Mouse (Mus musculus): ENCODE data around the gene Pcp2. TPM values are rescaled to one million over a fixed set of nuclear protein-coding genes. Genes with fewer than 3 reads are reported as not detected.

Pcp2 gene
- total RNA-seq (2023), result not detected

DNA sequence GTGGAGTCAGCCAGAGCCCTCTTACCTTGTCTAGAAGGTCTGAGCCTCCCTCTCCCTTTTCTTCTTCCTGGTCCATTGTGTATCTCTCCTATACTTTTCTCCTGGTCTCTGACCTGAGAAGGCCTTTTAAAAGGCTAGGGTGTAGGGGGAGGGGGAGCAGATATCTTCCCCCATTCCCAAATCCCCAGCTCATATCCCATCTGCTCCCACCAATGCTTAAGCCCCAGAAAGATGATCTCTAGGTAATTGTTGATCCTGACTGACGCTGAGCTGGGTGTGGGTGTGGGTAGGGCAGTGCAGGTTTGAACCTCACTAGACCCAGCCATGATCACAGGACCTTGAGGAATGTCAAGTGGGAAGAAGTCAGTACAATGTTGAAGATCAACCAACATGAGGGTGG lies at the start of gene Pcp2:
Gene Pcp2, minus strand, starts transcription at position 101 of the 400 bp plus-strand sequence.

DNA sequence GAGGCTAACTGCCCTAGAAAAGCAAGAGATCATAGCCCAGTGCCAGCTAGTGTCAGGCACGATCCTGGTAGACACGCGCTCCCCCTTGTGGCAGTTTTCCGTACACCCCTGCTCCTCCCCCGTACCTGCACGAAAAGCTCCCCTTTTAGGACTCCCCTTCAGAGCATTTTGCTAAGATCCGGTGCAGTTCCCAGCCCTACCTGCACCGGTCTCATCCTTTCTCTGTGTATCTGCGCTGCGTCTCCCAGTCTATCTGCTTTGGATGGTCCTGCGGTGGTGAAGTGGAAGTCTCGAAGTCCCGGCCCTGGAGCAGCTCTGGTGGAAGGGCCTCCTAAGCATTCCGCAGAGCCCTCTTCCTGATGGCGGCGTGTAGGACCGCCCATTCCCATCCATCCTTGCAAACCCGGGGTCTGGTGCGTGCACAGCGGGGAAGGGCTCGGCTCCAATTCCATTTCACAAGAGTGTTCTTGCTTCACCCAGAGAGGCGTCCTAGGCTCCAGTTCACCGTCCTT lies 46.7 kb upstream of the Pcp2 start, which contains the start of gene Fcor:
Gene Fcor, minus strand, starts transcription at position 383 of the 512 bp plus-strand sequence.

DNA sequence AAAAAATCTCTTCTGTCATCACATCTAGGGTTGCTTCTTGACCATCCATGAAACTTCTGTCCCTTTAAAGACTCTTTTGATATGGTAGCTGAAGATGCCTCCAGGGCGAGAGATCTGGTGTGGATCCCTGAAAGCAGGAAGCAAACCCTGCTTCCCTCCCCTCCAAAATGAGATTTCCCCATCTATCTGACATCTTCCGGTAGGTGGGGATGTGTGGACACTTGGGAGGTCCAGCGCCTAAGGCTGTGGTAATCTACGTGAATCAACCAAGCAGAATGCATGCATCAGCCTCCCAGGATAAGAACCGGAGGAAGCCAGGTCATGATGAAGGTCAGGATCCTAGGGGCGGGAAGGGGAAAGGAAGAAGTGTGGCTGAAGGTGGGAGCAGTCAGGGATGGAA lies 40.2 kb upstream of the Pcp2 start, which contains the start of gene Mcemp1:
Gene Mcemp1, plus strand, starts transcription at position 248 of the 400 bp plus-strand sequence.

GRCm38 (mm10) chr8:3655526-3655925 lies 30.2 kb upstream of the Pcp2 start, which contains the start of gene Retn:
Gene Retn (plus strand): TSS chr8:3655770.

GRCm38 (mm10) chr8:3630647-3631477 lies 5.5 kb upstream of the Pcp2 start, which contains the start of gene Stxbp2:
Gene Stxbp2 (plus strand): TSS chr8:3630955.

DNA sequence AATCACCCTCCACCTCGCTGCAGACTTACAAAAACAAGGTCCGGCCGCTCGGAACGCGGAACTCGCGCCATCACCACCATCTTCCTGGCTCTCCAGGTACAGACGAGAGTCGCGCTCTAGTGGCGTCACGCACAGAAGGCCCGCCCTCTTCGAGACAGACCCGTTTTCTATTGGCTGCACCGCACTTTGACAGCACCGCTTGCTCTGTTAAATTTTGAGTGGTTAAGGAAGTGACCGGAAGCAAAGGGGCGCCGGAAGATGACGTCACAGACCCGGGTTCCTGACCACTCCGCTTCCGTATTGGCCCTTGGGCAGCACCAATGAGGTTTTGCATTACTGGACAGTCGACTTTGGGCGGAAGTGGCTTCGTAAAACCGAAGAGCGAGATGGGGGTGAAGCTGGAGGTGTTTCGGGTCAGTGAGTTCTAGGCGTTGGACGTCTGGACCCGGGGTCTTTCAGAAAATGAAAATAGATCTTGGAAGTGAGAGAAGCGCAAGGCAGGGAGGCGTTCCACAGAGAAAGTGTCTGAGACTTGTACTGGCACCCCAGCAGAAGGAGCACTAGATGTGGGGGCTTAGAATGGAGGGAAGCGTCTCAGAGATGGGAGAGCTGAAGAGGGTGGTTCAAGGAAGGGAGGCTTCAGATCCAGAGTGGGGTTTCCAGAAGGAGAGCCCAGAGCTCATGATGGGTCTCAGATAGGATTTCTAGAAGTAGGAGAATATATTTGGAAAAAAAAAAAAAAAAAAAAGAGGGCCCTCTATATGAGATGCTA lies 4.0 kb downstream of the Pcp2 start, which contains the start of the genes Xab2 and Pet100:
Gene Xab2, minus strand, starts transcription at position 118 of the 772 bp plus-strand sequence.
Gene Pet100, plus strand, starts transcription at position 350 of the 772 bp plus-strand sequence.

GRCm38 (mm10) chr8:3586993-3587390 lies 38.4 kb downstream of the Pcp2 start, which contains the start of gene Camsap3:
Gene Camsap3 (plus strand): TSS chr8:3587293.

Other genes with a start within 250 kb of the Pcp2 start
- gene Arhgef18, start 232.5 kb downstream of the Pcp2 start, total RNA-seq (2023), result 10 to 100 TPM; 79.7 to 86.1 TPM
- 1 to 10 TPM in 1 of 2 experiments, under 1 TPM in 1; 0.81 to 1.1 TPM for gene Pex11g, start 157.9 kb downstream of the Pcp2 start, total RNA-seq (2023)
- gene Tex45, start 154.7 kb downstream of the Pcp2 start, total RNA-seq (2023), result under 1 TPM; 0.63 to 0.70 TPM
- 1 to 10 TPM; 8.4 to 8.7 TPM for gene Zfp358, start 132.4 kb downstream of the Pcp2 start, total RNA-seq (2023)
- gene Mcoln1, start 125.1 kb downstream of the Pcp2 start, total RNA-seq (2023), result 10 to 100 TPM; 65.5 to 69.3 TPM
- gene Pnpla6, start 110.2 kb downstream of the Pcp2 start, total RNA-seq (2023), result 10 to 100 TPM; 42.9 to 43.1 TPM
- not detected for gene C330021F23Rik, start 57.6 kb downstream of the Pcp2 start, total RNA-seq (2023)
- not detected for gene Camsap3, start 38.3 kb downstream of the Pcp2 start, total RNA-seq (2023)
- 10 to 100 TPM; 61.5 to 63.3 TPM for gene Xab2, start 4.2 kb downstream of the Pcp2 start, total RNA-seq (2023)
- gene Pet100, start 4.0 kb downstream of the Pcp2 start, total RNA-seq (2023), result 10 to 100 TPM; 79.3 to 83.8 TPM
- gene Stxbp2, start 5.4 kb upstream of the Pcp2 start, total RNA-seq (2023), result 100 to 1,000 TPM; 245 to 265 TPM
- not detected for gene Retn, start 30.2 kb upstream of the Pcp2 start, total RNA-seq (2023)
- gene Mcemp1, start 40.2 kb upstream of the Pcp2 start, total RNA-seq (2023), result 10 to 100 TPM; 86.1 to 99.6 TPM
- 1 to 10 TPM; 3.6 to 6.1 TPM for gene Fcor, start 46.8 kb upstream of the Pcp2 start, total RNA-seq (2023)
- gene Trappc5, start 50.8 kb upstream of the Pcp2 start, total RNA-seq (2023), result 10 to 100 TPM; 17.4 to 18.4 TPM
- 1 to 10 TPM in 1 of 2 experiments, under 1 TPM in 1; 0.61 to 1.9 TPM for gene Fcer2a, start 68.6 kb upstream of the Pcp2 start, total RNA-seq (2023)
- gene Clec4g, start 95.1 kb upstream of the Pcp2 start, total RNA-seq (2023), result 1 to 10 TPM in 1 of 2 experiments, under 1 TPM in 1; 0.79 to 1.0 TPM
- gene Cd209a, start 123.4 kb upstream of the Pcp2 start, total RNA-seq (2023), result 100 to 1,000 TPM in 1 of 2 experiments, 10 to 100 TPM in 1; 87.7 to 109 TPM
- gene Cd209e, start 228.8 kb upstream of the Pcp2 start, total RNA-seq (2023), result 1 to 10 TPM in 1 of 2 experiments, under 1 TPM in 1; 0.71 to 1.9 TPM

Measured in monocyte, adult 59 days (primary cell).